Mouse (Mus musculus) macrophage (primary cell): ENCODE data around the gene Phf21a. TPM values are rescaled to one million over a fixed set of nuclear protein-coding genes. Genes with fewer than 3 reads are reported as not detected.

Experiments used
- H3K27ac ChIP-seq: fragments of 350-480 bp; formaldehyde crosslinking; 2 replicates; pipeline ENCODE4 v1.9.0; 2021
- H3K36me3 ChIP-seq: fragments of 350-480 bp; formaldehyde crosslinking; 2 replicates; pipeline ENCODE4 v1.9.0; 2021; ENCODE audit errors: inconsistent target
- H3K4me3 ChIP-seq: fragments of 350-480 bp; formaldehyde crosslinking; 2 replicates; pipeline ENCODE4 v1.9.0; 2021; ENCODE audit errors: inconsistent target
- H3K79me2 ChIP-seq: fragments of 350-480 bp; formaldehyde crosslinking; 2 replicates; pipeline ENCODE4 v1.9.0; 2021; ENCODE audit errors: inconsistent target
- WGBS: methylation state at CpG from one replicate; pipeline ENCODE4 v1.1.7; 2026; ENCODE audit warnings: inconsistent platforms; ENCODE audit not compliant: missing documents; 5-methylcytosine and 5-hydroxymethylcytosine counted together
- polyA plus RNA-seq: library from polyadenylated mRNA; stranded (reverse); fragments of 250-400 nt; gene quantifications from 3 replicates; pipeline ENCODE4 v1.2.4, GENCODE M21; 2018; ENCODE audit warnings: inconsistent platforms

The Phf21a gene
- polyA plus RNA-seq, 1 experiment from 2014 or later: 55.5 TPM

DNA sequence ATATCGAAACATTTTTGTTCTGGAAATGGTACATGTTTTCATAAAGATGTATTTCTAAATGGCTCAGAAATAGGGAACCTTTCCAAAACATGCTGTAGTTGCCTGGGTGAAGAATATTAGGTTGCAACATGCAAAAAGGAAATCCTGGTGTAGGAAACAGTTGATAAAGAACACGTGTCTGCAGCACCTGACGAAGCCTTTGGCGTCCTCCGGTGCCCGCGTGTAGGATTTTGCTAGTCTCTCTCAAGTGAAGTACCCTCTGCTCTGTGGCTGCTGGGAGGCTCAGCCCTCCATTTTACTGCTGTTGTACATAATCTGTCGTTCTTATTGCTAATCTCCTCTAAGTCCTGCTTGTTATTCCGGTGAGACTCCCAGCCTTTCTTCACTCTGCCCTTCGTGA, 207.0 kb downstream of the Phf21a start:
- H3K4me3 ChIP-seq: no peak overlapping the region
- WGBS: 28% methylated on average over 10 of the region's 10 CpGs
- no peaks in the 10 kb centered on the region for H3K36me3 ChIP-seq
- H3K27ac ChIP-seq: no peak overlapping the region
- H3K79me2 ChIP-seq: no peaks in the 10 kb centered on the region

DNA sequence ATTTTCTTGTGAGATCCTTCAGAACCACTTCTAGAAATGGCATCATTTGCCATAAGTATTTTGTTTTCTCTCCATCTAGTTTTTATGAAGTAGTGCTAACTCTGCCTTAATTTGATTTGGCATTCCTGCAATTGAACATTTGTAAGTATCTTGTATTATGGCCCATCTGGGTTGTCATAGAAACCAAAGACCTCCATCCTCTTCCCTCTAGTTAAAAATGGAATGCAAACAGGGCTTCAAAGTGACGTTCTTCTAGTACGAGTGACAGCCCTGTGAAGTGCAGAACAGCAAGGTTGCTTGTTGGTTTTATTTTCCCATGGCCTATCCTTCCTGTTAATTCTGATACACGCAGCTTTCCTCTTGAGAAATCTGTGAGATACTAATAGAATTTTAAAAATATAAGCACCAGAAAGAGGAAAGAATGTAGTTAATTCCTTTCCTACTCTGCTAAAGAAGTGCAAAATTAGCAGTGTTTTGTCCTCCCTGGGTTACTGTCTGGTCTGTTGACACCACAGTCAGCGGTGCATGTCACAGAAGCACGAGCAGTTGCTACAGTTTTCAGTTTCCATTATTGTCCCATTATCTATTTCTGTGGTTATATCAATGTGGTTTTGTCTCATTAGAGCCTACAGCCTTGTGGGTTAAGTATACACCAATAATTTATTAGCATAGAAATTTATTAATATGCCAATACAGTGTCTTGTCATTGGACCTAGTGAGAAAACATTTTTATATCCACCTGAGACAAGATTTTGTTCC, 209.1 kb downstream of the Phf21a start:
- Histone ChIP-seq H3K36me3 (no peaks in the 10 kb centered on the region), H3K4me3 (no peak overlapping the region), H3K27ac (no peak overlapping the region), H3K79me2 (no peaks in the 10 kb centered on the region)
- 84% methylated on average over 5 of the region's 5 CpGs for WGBS

DNA sequence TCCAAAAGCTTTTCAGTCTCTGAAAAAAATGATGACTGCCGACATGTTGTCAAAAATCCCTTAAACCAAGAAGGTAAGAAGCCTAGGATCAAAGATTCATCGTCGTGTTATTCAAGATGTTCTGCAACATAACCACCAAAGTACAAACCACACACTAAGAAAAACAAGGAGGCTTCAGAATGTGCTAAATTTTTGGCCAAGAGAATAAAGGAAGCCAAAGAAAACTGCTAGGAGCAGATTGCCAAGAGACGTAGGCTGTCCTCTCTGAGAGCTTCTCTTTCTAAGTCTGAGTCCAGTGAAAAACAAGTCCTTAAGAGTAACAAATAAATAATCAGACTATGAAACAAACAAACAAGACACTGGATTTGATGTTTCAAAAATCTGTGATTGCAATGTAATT, 219.6 kb downstream of the Phf21a start:
- Histone ChIP-seq H3K27ac (no peak overlapping the region), H3K36me3 (no peaks in the 10 kb centered on the region), H3K4me3 (no peak overlapping the region), H3K79me2 (no peaks in the 10 kb centered on the region)
- 88% methylated on average over 4 of the region's 4 CpGs for WGBS

DNA sequence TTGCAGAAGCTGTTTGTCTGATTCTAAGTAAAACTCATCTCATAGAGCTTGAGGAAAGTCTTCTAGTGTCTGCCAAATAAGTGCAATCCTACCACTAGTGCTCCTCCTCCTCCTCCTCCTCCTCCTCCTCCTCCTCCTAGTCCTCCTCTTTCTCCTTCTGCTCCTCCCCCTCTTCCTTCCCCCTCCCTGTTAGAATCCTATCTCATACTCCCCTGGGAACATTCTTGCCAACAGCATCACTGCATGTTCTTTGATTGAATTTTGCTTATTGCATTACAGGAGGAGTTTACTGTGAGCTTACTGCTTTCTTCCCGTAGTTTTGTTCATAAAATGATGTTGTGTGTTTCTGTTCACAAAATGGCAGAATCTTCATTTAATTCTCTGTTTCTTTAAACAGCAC, 221.1 kb downstream of the Phf21a start:
- H3K27ac ChIP-seq: no peak overlapping the region
- WGBS: 100% methylated on average over 1 of the region's 1 CpGs
- no peak overlapping the region for H3K4me3 ChIP-seq
- no peaks in the 10 kb centered on the region for H3K79me2 ChIP-seq
- no peaks in the 10 kb centered on the region for H3K36me3 ChIP-seq

DNA sequence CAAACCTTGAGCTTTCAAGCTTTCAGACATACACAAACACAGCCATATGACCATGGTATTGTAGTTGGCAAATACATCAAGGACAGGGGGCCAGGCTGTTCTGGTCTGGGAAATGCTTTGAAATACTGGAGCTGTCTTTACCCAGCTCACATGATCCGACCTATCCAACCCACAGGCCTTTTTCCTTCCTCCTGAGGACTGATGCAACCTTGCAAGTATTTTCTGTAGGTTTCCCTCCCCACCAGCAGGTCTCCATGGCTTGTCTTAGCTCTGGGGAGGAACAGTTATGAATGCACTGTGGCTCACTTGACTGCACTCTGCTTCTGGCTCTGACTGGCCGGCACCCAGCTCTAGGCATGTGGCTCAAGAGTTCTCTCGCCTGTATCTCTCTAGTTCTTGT, 223.7 kb downstream of the Phf21a start:
- Histone ChIP-seq H3K4me3 (no peak overlapping the region), H3K79me2 (no peaks in the 10 kb centered on the region), H3K36me3 (peaks cover 14% of the 10 kb centered on the region; the same call in 1 of the 2 replicates), H3K27ac (no peak overlapping the region)
- WGBS: 36% methylated on average over 3 of the region's 3 CpGs

DNA sequence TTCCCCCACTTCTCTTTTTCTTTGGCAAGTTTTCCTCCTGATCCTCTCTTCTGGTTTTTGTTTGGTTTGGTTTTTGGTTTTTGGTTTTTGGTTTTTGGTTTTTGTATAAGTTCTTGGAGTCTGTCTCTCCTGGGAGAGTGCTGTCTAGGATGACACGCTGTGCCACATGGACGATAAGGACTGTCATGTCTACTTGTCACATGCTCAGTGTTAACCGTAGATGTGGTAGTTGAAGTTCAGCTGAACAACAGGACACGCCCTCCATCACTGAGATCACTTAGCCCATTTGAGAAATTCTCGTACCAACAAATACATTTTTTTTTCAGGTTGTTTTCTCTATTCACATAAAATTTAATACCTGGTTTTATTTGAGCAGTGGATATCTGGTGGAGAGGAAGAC, 224.3 kb downstream of the Phf21a start:
- 86% methylated on average over 5 of the region's 5 CpGs for WGBS
- H3K4me3 ChIP-seq: no peak overlapping the region
- H3K27ac ChIP-seq: no peak overlapping the region
- no peaks in the 10 kb centered on the region for H3K79me2 ChIP-seq
- H3K36me3 ChIP-seq: peaks cover 20% of the 10 kb centered on the region; the same call in 1 of the 2 replicates

DNA sequence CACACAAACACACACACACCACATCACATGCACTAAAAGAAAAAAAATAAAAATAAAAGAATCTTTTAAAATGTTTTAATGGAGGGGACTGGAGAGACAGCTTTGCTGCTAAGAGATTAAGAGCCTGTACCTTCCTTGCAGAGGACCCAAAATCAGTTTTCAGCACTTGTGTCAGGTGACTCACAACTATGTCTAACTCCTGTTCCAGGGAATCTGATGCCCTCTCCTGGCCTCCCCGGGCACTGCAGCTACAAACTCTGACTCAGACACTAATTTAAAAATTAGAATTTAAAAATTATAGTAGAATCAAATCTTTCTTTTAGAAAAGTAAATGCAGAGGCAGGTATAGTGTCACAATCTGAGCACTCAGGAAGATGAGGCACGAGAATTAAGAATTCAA, 229.8 kb downstream of the Phf21a start:
- WGBS: 89% methylated on average over 2 of the region's 2 CpGs
- no peaks in the 10 kb centered on the region for H3K79me2 ChIP-seq
- no peak overlapping the region for H3K4me3 ChIP-seq
- peaks cover 51% of the 10 kb centered on the region for H3K36me3 ChIP-seq
- H3K27ac ChIP-seq: no peak overlapping the region

DNA sequence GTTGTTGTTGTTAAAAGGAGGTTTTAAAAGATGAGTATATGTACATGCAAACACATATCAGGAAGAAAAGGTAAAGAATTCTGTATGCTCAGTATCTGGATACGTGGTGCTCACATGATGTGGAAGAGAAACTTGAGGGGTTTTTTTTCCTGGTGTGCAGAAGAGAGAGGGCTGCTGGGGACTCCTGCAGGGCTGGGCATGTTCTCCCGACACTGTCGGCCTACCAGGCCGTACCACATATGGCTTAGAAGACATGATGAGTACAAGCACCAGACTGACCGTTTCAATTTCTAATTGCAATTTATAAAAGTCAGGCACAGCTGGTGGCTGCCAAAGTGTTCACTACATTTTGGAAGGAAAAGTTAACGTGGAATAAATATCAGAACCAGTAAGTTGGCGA, 232.8 kb downstream of the Phf21a start:
- Histone ChIP-seq H3K27ac (no peak overlapping the region), H3K36me3 (peaks cover 64% of the 10 kb centered on the region), H3K4me3 (no peak overlapping the region), H3K79me2 (no peaks in the 10 kb centered on the region)
- 95% methylated on average over 6 of the region's 7 CpGs for whole genome bisulfite sequencing

DNA sequence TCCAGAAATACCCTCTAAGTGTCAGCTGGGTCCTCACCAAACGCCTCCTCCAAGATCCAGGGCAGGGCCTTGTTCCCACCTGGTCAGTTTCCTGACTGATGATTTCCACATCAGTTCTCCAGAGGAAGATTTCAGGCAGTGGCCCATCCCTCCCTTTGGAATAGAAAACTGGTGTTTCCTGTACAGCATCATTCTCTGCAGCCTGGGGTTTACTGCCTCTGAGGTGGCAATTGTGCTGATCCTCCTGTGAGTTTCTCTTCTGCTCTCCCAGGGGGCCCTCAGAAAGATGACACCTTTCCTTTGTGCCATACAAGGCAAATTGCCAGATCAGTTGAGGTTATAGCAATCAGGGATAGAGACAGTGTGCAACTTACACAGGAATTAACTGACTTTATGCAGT, 233.3 kb downstream of the Phf21a start:
- WGBS: 88% methylated on average over 1 of the region's 1 CpGs
- Histone ChIP-seq H3K36me3 (peaks cover 68% of the 10 kb centered on the region), H3K79me2 (no peaks in the 10 kb centered on the region), H3K27ac (no peak overlapping the region), H3K4me3 (no peak overlapping the region)

DNA sequence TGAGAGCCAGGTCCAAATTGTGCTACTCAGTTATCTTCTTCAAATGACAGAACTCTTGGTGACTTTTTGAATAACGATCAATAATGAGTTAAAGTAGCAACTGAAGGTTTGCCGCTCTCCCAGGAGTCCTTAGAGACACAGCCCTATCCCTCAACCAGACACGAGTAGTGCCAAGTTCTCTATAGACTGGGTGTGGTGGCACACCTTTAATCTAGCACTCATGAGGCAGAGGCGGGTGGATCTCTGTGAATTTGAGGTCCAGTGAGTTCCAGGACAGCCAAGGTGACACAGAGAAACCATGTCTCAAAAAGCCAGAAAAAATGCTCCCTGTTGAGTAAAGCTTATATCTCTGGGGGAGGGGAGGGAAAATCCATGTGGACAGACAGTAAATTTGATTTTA, 234.7 kb downstream of the Phf21a start:
- Histone ChIP-seq H3K79me2 (no peaks in the 10 kb centered on the region), H3K36me3 (peaks cover 70% of the 10 kb centered on the region), H3K27ac (no peak overlapping the region), H3K4me3 (no peak overlapping the region)
- WGBS: 97% methylated on average over 4 of the region's 4 CpGs

DNA sequence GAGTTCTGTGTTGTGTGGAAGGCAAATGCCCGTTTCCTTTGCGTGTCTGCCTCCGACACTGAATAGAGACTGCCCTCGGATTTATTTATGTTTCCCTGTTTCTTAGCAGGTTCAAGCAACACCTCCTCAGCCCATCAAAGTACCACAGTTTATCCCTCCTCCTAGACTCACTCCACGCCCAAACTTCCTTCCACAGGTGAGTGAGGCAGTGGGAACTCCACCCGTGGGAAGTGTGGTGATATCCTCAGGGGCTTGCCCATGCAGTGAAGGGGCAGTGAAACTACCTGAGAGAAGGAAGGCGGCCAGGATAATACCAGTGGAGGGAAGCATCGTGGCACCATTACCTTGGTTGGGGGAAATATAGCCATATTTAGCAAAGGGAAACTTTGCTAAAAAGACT, 235.3 kb downstream of the Phf21a start:
- Histone ChIP-seq H3K27ac (no peak overlapping the region), H3K79me2 (no peaks in the 10 kb centered on the region), H3K4me3 (no peak overlapping the region), H3K36me3 (peaks cover 76% of the 10 kb centered on the region)
- 87% methylated on average over 8 of the region's 8 CpGs for WGBS

DNA sequence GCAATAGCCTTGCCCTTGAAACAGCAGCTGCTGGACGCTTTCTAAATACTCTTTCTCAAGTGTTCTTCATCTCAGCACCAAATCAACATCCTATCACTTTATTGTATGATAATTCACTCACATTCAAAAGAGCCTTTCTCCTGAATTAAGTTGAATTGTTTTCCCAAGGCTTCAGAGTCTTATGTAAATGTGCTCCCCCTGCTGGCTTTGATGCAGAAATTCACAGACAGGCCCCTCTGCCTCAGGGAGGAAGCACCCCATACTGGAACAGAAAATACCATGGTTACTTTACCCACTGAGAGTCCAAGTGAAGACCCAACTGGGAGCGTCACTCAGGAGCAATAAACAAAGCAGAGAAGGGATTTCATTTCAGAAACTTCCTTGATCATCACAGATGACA, 237.9 kb downstream of the Phf21a start:
- 72% methylated on average over 2 of the region's 2 CpGs for WGBS
- Histone ChIP-seq H3K79me2 (no peaks in the 10 kb centered on the region), H3K27ac (no peak overlapping the region), H3K4me3 (no peak overlapping the region), H3K36me3 (peaks cover 77% of the 10 kb centered on the region)

DNA sequence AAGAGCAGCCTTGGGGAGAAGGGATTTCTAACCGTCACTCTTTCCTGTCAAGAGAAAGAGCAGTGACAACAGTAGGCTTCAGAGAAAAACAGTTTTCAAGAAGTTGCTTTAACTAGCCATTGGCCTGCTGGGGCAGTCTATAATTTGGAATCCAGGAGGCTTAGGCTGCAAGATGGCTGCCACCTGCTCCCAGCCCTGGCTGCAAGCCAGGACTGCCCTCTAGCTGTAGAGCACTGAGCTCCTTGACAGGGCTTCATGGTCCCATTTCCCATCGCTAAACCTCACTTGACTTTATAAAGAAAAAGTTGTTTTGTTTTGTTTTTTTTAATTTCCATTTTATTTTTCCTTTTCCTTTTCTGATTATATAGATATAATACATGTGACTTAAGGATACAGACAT, 238.5 kb downstream of the Phf21a start:
- 100% methylated on average over 2 of the region's 2 CpGs for WGBS
- Histone ChIP-seq H3K36me3 (peaks cover 72% of the 10 kb centered on the region), H3K4me3 (no peak overlapping the region), H3K27ac (no peak overlapping the region), H3K79me2 (no peaks in the 10 kb centered on the region)

DNA sequence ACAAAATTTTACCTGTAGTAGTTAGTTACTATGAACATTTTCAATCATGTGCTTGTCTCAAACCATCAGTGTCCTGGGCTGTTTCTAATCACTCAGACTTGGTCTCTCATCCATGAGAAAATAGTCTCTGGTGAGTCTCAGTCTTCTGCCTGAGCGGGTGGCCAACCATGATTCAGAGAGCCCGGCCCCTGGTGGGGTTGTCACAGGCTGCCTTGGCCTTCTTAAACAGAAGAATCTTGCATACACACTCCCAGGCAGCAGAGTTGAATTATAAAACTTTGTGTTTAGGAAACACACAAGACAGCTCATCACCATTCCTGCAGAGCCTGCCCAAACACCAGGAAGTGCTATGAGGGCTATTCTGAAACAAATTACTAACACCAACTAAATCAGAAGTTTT, 239.0 kb downstream of the Phf21a start:
- WGBS: 94% methylated on average over 2 of the region's 2 CpGs
- H3K4me3 ChIP-seq: no peak overlapping the region
- H3K27ac ChIP-seq: no peak overlapping the region
- H3K79me2 ChIP-seq: no peaks in the 10 kb centered on the region
- peaks cover 69% of the 10 kb centered on the region for H3K36me3 ChIP-seq

DNA sequence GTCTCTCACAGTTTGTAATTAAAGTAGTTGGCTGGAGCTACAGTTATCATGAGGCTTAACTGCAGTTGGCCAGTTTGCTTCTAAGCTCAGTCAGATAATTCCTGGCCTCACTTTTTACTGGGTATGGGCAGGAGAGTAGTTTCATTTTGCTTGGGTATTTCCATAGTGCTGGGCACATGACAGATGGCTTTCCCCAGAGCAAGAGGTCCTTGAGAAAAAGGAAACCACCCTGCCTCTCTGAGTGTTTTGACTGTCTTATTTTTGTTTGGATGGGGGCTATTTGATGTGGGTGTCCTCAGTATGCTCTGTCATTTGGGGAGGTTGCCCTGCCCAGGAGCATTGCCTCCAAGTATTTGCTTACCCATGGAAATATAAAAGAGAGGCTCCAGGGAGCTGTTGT, 249.5 kb downstream of the Phf21a start:
- Histone ChIP-seq H3K36me3 (peaks cover 21% of the 10 kb centered on the region), H3K4me3 (no peak overlapping the region), H3K79me2 (no peaks in the 10 kb centered on the region), H3K27ac (no peak overlapping the region)

DNA sequence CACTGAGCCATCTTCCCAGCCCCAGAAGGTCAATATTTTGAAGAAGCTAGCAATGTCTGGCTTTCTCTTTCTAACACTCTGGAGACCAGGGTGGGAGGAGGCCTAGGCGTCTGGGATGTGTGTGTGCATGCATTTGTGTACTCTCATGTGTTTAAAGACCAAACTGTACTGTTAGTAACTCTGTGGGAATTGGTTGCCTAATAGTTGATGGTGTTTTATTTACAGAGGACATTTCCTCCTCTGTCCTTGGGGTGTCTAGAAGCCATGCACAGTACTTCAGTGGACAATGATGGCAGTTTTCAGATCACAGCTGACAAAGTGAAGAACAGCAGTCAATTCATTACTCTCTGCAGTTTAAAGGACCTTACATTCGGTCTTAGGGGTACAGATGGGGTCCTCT, 254.3 kb downstream of the Phf21a start:
- no peak overlapping the region for H3K4me3 ChIP-seq
- peaks cover 63% of the 10 kb centered on the region for H3K36me3 ChIP-seq
- H3K27ac ChIP-seq: no peak overlapping the region
- WGBS: 95% methylated on average over 2 of the region's 2 CpGs
- no peaks in the 10 kb centered on the region for H3K79me2 ChIP-seq
